Mouse (Mus musculus): Measurements from ENCODE around the gene Slc6a13. TPM values are rescaled to one million over a fixed set of nuclear protein-coding genes. Genes with fewer than 3 reads are reported as not detected.

The Slc6a13 gene
- total and polyA plus RNA-seq, 2 experiments from 2014 or later = 7.3 to 7.8 TPM

DNA sequence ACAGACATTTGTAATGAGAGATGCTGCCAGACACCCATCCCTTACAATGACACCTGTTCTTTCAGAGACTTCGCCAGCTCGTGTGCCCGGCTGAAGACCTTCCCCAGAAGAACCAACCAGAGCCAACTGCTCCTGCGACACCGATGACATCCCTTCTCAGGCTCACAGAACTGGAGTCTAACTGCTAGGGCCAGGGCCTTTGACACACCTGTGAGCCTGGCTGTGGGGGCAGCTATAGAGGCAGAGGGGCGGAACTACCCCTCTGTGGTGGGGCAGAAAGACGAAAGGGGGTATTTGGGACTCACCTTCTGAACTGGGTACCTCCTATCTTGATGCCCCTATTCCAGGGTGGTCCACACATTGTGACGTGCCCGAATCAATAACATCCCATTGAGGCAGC, 37.2 kb downstream of the Slc6a13 start:
- TF ChIP-seq EP300 (IDR thresholded peaks at IDR 0.05; ENCODE audit: low read depth) = no peak
- TF ChIP-seq CTCF (IDR thresholded peaks at IDR 0.05; ENCODE audit: low read depth) = no peak
- no peaks in the 10 kb centered on the region for H3K36me3 ChIP-seq (replicated peaks; ENCODE audit: control insufficient read depth, insufficient read depth, low read length)
- 94% methylated on average over 9 of the region's 9 CpGs for WGBS
- H3K9ac ChIP-seq (replicated peaks; ENCODE audit: low read depth, low read length) = no peak overlapping the region
- ATAC-seq (ENCODE audit: insufficient read depth, low read depth) (no peak), DNase-seq (ENCODE audit: low spot score) (no peak)
- H3K9me3 ChIP-seq (replicated peaks; ENCODE audit: control insufficient read depth, low read length) = no peaks in the 10 kb centered on the region
- no peak overlapping the region for H3K4me3 ChIP-seq (ENCODE audit: low read depth, low read length)
- no peak overlapping the region for H3K27ac ChIP-seq (ENCODE audit: low read depth)
- H3K4me1 ChIP-seq (ENCODE audit: control insufficient read depth, insufficient read depth) = no peaks in the 10 kb centered on the region
- no peak overlapping the region for H3K4me2 ChIP-seq (ENCODE audit: low read depth, low read length)
- H3K27me3 ChIP-seq (ENCODE audit: control insufficient read depth, insufficient read depth, low read length) = 0 out of 2 replicates have a peak, but pooled peaks cover 10% of the 10 kb centered on the region

DNA sequence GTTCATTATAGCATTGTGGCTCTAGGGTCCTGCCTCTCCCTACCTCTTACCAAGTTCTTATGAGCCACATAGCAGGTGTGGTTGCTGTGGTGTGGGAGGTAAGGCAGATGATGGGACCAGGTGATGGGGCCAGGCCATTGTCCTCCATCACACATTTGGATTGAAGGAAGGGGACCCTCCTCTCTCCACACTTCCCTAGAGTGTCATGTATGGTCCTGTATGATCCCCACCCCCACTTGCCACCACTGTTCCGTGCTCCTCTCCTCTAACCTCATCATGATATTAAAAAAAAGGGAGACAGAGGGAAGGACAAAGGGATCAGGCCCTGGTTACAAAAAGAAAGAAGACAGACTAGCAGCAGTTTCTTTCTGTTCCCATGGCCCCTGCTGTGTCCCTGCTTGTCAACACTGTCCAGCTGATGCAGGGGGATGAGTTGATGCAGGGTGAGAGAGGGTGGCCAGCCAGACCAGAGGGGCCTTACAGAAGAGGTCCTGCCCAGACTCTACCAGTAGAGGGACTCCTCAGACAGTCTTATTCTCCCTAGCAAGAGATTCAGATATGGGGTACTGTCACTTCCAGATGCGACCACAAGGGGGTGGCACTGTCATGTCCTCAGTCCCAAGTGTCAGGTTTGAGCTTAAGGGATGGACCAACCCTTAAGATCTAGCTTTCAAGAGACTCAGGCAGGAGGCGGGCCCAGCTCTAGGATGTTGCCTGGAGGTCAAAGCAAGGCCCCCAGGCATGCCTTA, 37.9 kb downstream of the Slc6a13 start:
- WGBS = 23% methylated on average over 3 of the region's 3 CpGs
- no peak for TF ChIP-seq EP300 (IDR thresholded peaks at IDR 0.05; ENCODE audit: low read depth)
- TF ChIP-seq CTCF (IDR thresholded peaks at IDR 0.05; ENCODE audit: low read depth) = peak; percentile 95
- no peak overlapping the region for H3K4me3 ChIP-seq (ENCODE audit: low read depth, low read length)
- DNase-seq (ENCODE audit: low spot score) (peak; percentile 73), ATAC-seq (ENCODE audit: insufficient read depth, low read depth) (peak; percentile 63; the same call in 1 of the 2 replicates)
- H3K9ac ChIP-seq (replicated peaks; ENCODE audit: low read depth, low read length) = no peak overlapping the region
- no peaks in the 10 kb centered on the region for H3K4me1 ChIP-seq (ENCODE audit: control insufficient read depth, insufficient read depth)
- 0 out of 2 replicates have a peak, but pooled peaks cover 10% of the 10 kb centered on the region for H3K27me3 ChIP-seq (ENCODE audit: control insufficient read depth, insufficient read depth, low read length)
- no peaks in the 10 kb centered on the region for H3K9me3 ChIP-seq (replicated peaks; ENCODE audit: control insufficient read depth, low read length)
- no peak overlapping the region for H3K4me2 ChIP-seq (ENCODE audit: low read depth, low read length)
- no peak overlapping the region for H3K27ac ChIP-seq (ENCODE audit: low read depth)
- H3K36me3 ChIP-seq (replicated peaks; ENCODE audit: control insufficient read depth, insufficient read depth, low read length) = no peaks in the 10 kb centered on the region

DNA sequence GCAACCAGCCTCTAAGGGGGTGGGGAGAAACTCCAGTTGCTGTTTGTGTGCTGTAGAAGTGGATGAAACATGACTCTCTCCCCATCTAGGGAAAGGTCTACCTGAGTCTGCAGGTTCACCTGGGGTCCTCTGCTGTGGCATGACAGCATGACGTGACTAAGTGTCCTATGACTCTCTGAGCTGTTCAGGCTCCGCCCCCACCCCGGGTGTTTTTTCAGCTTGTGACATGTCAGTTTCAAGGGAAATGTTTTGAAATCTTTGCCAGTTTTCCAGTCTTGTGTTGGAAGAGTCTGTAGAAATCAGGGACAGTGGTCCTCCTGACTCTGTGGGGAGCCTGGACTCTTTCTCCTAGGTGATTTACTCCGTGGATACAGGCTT, 38.5 kb downstream of the Slc6a13 start:
- Histone ChIP-seq H3K36me3 (replicated peaks; ENCODE audit: control insufficient read depth, insufficient read depth, low read length) (no peaks in the 10 kb centered on the region), H3K9ac (replicated peaks; ENCODE audit: low read depth, low read length) (no peak overlapping the region), H3K27me3 (ENCODE audit: control insufficient read depth, insufficient read depth, low read length) (peaks cover 12% of the 10 kb centered on the region; the same call in 1 of the 2 replicates), H3K9me3 (replicated peaks; ENCODE audit: control insufficient read depth, low read length) (no peaks in the 10 kb centered on the region), H3K4me2 (ENCODE audit: low read depth, low read length) (no peak overlapping the region), H3K4me1 (ENCODE audit: control insufficient read depth, insufficient read depth) (no peaks in the 10 kb centered on the region), H3K27ac (ENCODE audit: low read depth) (no peak overlapping the region), H3K4me3 (ENCODE audit: low read depth, low read length) (no peak overlapping the region)
- DNase-seq (ENCODE audit: low spot score) (no peak), ATAC-seq (ENCODE audit: insufficient read depth, low read depth) (no peak)
- TF ChIP-seq CTCF (IDR thresholded peaks at IDR 0.05; ENCODE audit: low read depth) = no peak
- WGBS = 46% methylated on average over 4 of the region's 4 CpGs

DNA sequence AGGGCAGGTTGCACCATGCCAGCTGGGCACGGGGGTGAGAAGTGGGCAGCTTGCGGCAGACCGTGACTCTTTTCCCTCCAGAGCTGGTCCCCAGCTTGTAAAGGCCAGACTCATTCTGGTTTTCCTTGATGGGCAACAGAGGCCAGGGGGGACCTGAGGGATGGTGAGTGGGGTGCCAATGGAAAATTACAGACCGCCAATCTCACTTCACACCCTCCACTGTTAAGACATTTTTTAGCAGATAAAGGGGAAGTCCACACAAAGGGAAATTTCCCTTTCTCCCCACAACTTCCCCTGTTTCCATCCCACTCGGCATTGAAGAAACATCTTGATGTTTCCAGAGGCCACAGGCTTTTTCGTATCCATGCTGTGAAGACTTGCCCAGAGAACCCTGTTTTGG, 41.6 kb downstream of the Slc6a13 start:
- WGBS = 73% methylated on average over 6 of the region's 6 CpGs

DNA sequence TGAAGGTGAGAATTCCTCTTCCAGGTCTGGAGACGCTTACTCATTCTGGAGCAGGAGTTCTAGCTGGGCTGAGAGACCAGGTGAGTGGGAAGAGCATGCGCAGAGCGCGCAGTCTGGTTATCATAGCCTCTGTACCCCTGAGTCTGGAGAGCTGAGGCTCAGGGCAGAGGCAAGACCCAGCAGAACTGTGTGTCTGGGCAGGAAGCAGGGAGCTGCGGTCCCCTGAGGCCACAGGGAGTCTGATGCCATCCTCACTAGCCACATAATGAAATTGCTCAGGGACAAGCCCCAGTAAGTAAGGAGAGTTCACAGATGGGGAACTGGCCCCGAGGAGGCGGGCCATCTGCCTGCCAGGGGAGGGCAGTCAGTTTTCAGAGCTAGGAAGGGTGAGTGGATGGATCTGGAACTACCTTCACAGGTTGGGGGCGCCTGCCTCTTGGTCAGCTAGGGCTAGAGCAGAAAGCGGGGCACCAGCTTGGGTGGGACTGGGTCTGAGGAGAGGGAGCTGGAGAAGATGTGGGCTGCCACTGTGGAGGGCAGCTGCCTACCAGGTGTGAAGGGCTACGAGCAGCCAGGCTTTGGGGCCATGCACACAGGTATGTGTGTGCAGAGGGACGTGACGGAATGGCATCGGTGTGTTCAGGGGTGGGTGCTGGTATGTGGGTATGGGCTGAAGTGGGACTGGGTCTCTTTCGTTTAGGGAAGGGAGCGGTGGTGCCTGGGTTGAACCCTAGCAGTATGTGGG, 43.2 kb downstream of the Slc6a13 start, which contains the start of gene Slc6a12:
Gene Slc6a12, plus strand, starts transcription at position 51 of the 745 bp plus-strand sequence.
- Histone ChIP-seq H3K4me1 (ENCODE audit: control insufficient read depth, insufficient read depth) (no peaks in the 10 kb centered on the region), H3K4me2 (ENCODE audit: low read depth, low read length) (no peak within 1 kb of the TSS), H3K9ac (replicated peaks; ENCODE audit: low read depth, low read length) (no peak within 1 kb of the TSS), H3K4me3 (ENCODE audit: low read depth, low read length) (no peak within 1 kb of the TSS), H3K27me3 (ENCODE audit: control insufficient read depth, insufficient read depth, low read length) (peaks cover 14% of the 10 kb centered on the region; the same call in 1 of the 2 replicates), H3K36me3 (replicated peaks; ENCODE audit: control insufficient read depth, insufficient read depth, low read length) (no peaks in the 10 kb centered on the region), H3K9me3 (replicated peaks; ENCODE audit: control insufficient read depth, low read length) (no peaks in the 10 kb centered on the region), H3K27ac (ENCODE audit: low read depth) (no peak within 1 kb of the TSS)
- TF ChIP-seq EP300 (IDR thresholded peaks at IDR 0.05; ENCODE audit: low read depth) (no peak), CTCF (IDR thresholded peaks at IDR 0.05; ENCODE audit: low read depth) (no peak)
- WGBS = 63% methylated on average over 15 of the region's 15 CpGs
- DNase-seq (ENCODE audit: low spot score) (no peak), ATAC-seq (ENCODE audit: insufficient read depth, low read depth) (no peak)

More for the DNA sequence above, 41.6 kb downstream of the Slc6a13 start:
- no peak for ATAC-seq (ENCODE audit: insufficient read depth, low read depth)
- no peaks in the 10 kb centered on the region for H3K9me3 ChIP-seq (replicated peaks; ENCODE audit: control insufficient read depth, low read length)
- no peak overlapping the region for H3K4me3 ChIP-seq (ENCODE audit: low read depth, low read length)
- H3K4me2 ChIP-seq (ENCODE audit: low read depth, low read length) = no peak overlapping the region
- DNase-seq (ENCODE audit: low spot score) = no peak
- no peak overlapping the region for H3K27ac ChIP-seq (ENCODE audit: low read depth)
- no peaks in the 10 kb centered on the region for H3K4me1 ChIP-seq (ENCODE audit: control insufficient read depth, insufficient read depth)
- H3K9ac ChIP-seq (replicated peaks; ENCODE audit: low read depth, low read length) = no peak overlapping the region
- TF ChIP-seq CTCF (IDR thresholded peaks at IDR 0.05; ENCODE audit: low read depth) = no peak
- no peak for TF ChIP-seq EP300 (IDR thresholded peaks at IDR 0.05; ENCODE audit: low read depth)
- H3K27me3 ChIP-seq (ENCODE audit: control insufficient read depth, insufficient read depth, low read length) = peaks cover 14% of the 10 kb centered on the region; the same call in 1 of the 2 replicates
- H3K36me3 ChIP-seq (replicated peaks; ENCODE audit: control insufficient read depth, insufficient read depth, low read length) = no peaks in the 10 kb centered on the region

Data from heart, postnatal 0 days (tissue).